Mouse (Mus musculus): Measurements from ENCODE around the gene Atn1.
A peak's percentile ranks its signal among the peaks of the same experiment; 100 is the strongest.

Atn1 gene

GRCm38 (mm10) chr6:124740211-124740887 lies 16.0 kb downstream of the Atn1 start:
- peak; percentile 74 for DNase-seq

- peak; percentile 47 for DNase-seq
Measured at GRCm38 (mm10) chr6:124739231-124739796, 17.0 kb downstream of the Atn1 start.

GRCm38 (mm10) chr6:124738511-124739023 lies 17.8 kb downstream of the Atn1 start, which contains the start of gene Ptpn6:
Gene Ptpn6 (minus strand): TSS chr6:124738714.
- peak; percentile 55 for DNase-seq

GRCm38 (mm10) chr6:124737040-124737439 lies 19.3 kb downstream of the Atn1 start:
- DNase-seq: no peak

GRCm38 (mm10) chr6:124734417-124734816 lies 21.9 kb downstream of the Atn1 start:
- DNase-seq: no peak

- DNase-seq: no peak
Measured at GRCm38 (mm10) chr6:124732476-124733370, 23.6 kb downstream of the Atn1 start.

GRCm38 (mm10) chr6:124731038-124731437 lies 25.3 kb downstream of the Atn1 start:
- DNase-seq: no peak

- DNase-seq: no peak
Measured at GRCm38 (mm10) chr6:124729850-124730705, 26.2 kb downstream of the Atn1 start.

- no peak for DNase-seq
Measured at GRCm38 (mm10) chr6:124728621-124729020, 27.7 kb downstream of the Atn1 start.

GRCm38 (mm10) chr6:124724472-124724871 lies 31.9 kb downstream of the Atn1 start:
- DNase-seq: no peak

GRCm38 (mm10) chr6:124723541-124723940 lies 32.8 kb downstream of the Atn1 start:
- no peak for DNase-seq

GRCm38 (mm10) chr6:124722876-124723473 lies 33.3 kb downstream of the Atn1 start:
- DNase-seq: no peak

- no peak for DNase-seq
Measured at GRCm38 (mm10) chr6:124720904-124721303, 35.4 kb downstream of the Atn1 start.

- no peak for DNase-seq
Measured at GRCm38 (mm10) chr6:124719354-124719978, 36.9 kb downstream of the Atn1 start.

GRCm38 (mm10) chr6:124718703-124719102 lies 37.6 kb downstream of the Atn1 start:
- DNase-seq: no peak

- DNase-seq: no peak
Measured at GRCm38 (mm10) chr6:124717968-124718367, 38.4 kb downstream of the Atn1 start.

- DNase-seq: no peak
Measured at GRCm38 (mm10) chr6:124716864-124717490, 39.3 kb downstream of the Atn1 start.

GRCm38 (mm10) chr6:124712918-124713317 lies 43.4 kb downstream of the Atn1 start:
- DNase-seq: no peak

GRCm38 (mm10) chr6:124711824-124712782 lies 44.2 kb downstream of the Atn1 start, which contains the start of the genes Emg1 and Phb2:
Gene Emg1 (minus strand): TSS chr6:124712178.
Gene Phb2 (plus strand): TSS chr6:124712336.
- peak; percentile 96 for DNase-seq
